10 mouse cellular contexts compared by ENCODE assay signal in the genomic region with DNA sequence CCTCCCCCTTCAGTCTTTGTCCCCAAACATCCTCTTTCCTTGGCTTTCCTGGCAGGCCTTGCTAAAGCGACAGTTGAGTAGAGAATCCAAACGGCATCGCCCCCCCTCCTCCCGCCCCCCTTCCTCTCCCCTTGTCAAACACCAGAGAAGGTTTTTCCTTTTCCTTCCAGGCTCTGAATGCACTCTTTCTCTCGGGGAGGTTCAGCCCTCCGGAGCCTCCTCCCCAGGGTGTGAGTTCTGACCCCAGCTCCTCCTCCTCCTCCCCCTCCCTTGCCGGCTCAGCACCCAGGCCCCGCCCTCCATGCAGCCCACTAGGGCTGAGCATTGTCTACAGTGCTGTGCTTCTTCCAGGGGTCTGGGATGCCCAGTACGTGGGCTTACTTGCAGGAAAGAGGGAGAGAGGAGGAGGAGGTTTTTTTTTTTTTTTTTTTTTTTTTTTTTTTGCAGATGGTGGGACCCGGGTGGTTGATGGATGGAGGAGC. TPM values are rescaled to one million over a fixed set of nuclear protein-coding genes. Genes with fewer than 3 reads are reported as not detected.
DNase-seq lines count a peak whose midpoint lies in the region; ATAC-seq and TF ChIP-seq lines count a peak whose summit lies in the region.
"Had no signal": no experiment of that assay in that cellular context is flagged by ENCODE, and none has a peak within 500 bp of the region (broad histone marks: within the 10 kb centered on the region; RNA-seq: fewer than 3 reads in every experiment).

No protein-coding gene starts in this region.

- TF ChIP-seq EP300 in heart, postnatal 0 days (IDR thresholded peaks at IDR 0.05; ENCODE audit: low read depth), result no peak

- peak; percentile 50 for DNase-seq in heart, postnatal 0 days (ENCODE audit: low spot score)
- no peak for DNase-seq in heart, adult 9 months (ENCODE audit: low spot score in 2 of 2)
- peak; percentile 48 for DNase-seq in heart, postnatal 4 days
- peak; percentile 78 to 85 for DNase-seq in kidney, postnatal 4 days
- DNase-seq in right cerebral cortex, postnatal 25 days, result no peak
- no peak for DNase-seq in cerebellum, adult 11 months
- DNase-seq: cerebellum, postnatal 25 days had no signal

- no peaks in the 10 kb centered on the region for H3K36me3 ChIP-seq in heart, postnatal 0 days (replicated peaks; ENCODE audit: control insufficient read depth, insufficient read depth, low read length)
- no peaks in the 10 kb centered on the region for H3K36me3 ChIP-seq in neural tube, embryonic 15.5 days

- WGBS in heart, postnatal 0 days, result 13% methylated on average over 10 of the region's 10 CpGs
- 4% methylated on average over 9 of the region's 10 CpGs for WGBS in neural tube, embryonic 15.5 days

- 0 out of 2 replicates have a peak overlapping the region, but pooled peaks have one; percentile 1 for H3K4me3 ChIP-seq in heart, postnatal 0 days (ENCODE audit: low read depth, low read length)
- H3K4me3 ChIP-seq in neural tube, embryonic 15.5 days (replicated peaks), result no peak overlapping the region

- no peaks in the 10 kb centered on the region for H3K27me3 ChIP-seq in heart, postnatal 0 days (ENCODE audit: control insufficient read depth, insufficient read depth, low read length)
- peaks cover 28% of the 10 kb centered on the region for H3K27me3 ChIP-seq in neural tube, embryonic 15.5 days (replicated peaks)

- H3K4me2 ChIP-seq in heart, postnatal 0 days (ENCODE audit: low read depth, low read length), result peak overlapping the region; percentile 31
- H3K4me2 ChIP-seq in neural tube, embryonic 15.5 days, result peak overlapping the region; percentile 3; the same call in 1 of the 2 replicates

- no peak for ATAC-seq in heart, postnatal 0 days (ENCODE audit: insufficient read depth, low read depth)
- peak; percentile 67; the same call in 1 of the 2 replicates for ATAC-seq in neural tube, embryonic 15.5 days (ENCODE audit: low FRiP score)
- no peak for ATAC-seq in megakaryocyte, adult 5-6 weeks (ENCODE audit: poor library complexity, severe bottlenecking)
- ATAC-seq: CD4-positive, CD25-positive, alpha-beta regulatory T cell, adult 4 months had no signal

- no peaks in the 10 kb centered on the region for H3K9me3 ChIP-seq in heart, postnatal 0 days (replicated peaks; ENCODE audit: control insufficient read depth, low read length)
- no peaks in the 10 kb centered on the region for H3K9me3 ChIP-seq in neural tube, embryonic 15.5 days (replicated peaks)

- H3K27ac ChIP-seq in heart, postnatal 0 days (ENCODE audit: low read depth), result 0 out of 2 replicates have a peak overlapping the region, but pooled peaks have one; percentile 1
- H3K27ac ChIP-seq in neural tube, embryonic 15.5 days (replicated peaks), result peak overlapping the region; percentile 46; the same call in 1 of the 2 replicates

- 0 out of 2 replicates have a peak overlapping the region, but pooled peaks have one; percentile 15 for H3K9ac ChIP-seq in heart, postnatal 0 days (replicated peaks; ENCODE audit: low read depth, low read length)
- no peak overlapping the region for H3K9ac ChIP-seq in neural tube, embryonic 15.5 days (replicated peaks)

- TF ChIP-seq CTCF in heart, postnatal 0 days (IDR thresholded peaks at IDR 0.05; ENCODE audit: low read depth), result no peak

- peaks cover 29% of the 10 kb centered on the region for H3K4me1 ChIP-seq in heart, postnatal 0 days (ENCODE audit: control insufficient read depth, insufficient read depth)
- peaks cover 28% of the 10 kb centered on the region for H3K4me1 ChIP-seq in neural tube, embryonic 15.5 days

RNA-seq across cellular contexts. Expression of a gene that starts 2.9 kb away (rescaled TPM):
- total RNA-seq in heart, postnatal 0 days (2014; rRNA removed; ENCODE audit: low replicate concordance), result 23.2 and 31.4 TPM in 2 replicates
- polyA plus RNA-seq in heart, postnatal 0 days (2015; fragmentation: Nextera tagmentation; extraction: Ambion mirVana), result 15.5 and 16.8 TPM in 2 replicates
- total RNA-seq in heart, postnatal 4 days (2021), result 10 to 100 TPM; 24.1 to 27.0 TPM
- polyA plus RNA-seq in neural tube, embryonic 15.5 days (2015; fragmentation: Nextera tagmentation; extraction: Ambion mirVana), result 7.3 and 9.4 TPM in 2 replicates
- total RNA-seq in megakaryocyte, adult 5-6 weeks (2015), result not detected in 2 replicates
- total RNA-seq in megakaryocyte, adult 5-6 weeks (2017), result 0.28 TPM in 1 of 2 replicates, not detected in the other

RNA-seq across cellular contexts. Expression of a gene that starts 9.1 kb away (rescaled TPM):
- total RNA-seq in heart, postnatal 0 days (2014; rRNA removed; ENCODE audit: low replicate concordance), result 35.7 and 46.0 TPM in 2 replicates
- 15.9 and 18.2 TPM in 2 replicates for polyA plus RNA-seq in heart, postnatal 0 days (2015; fragmentation: Nextera tagmentation; extraction: Ambion mirVana)
- total RNA-seq in heart, postnatal 4 days (2021), result 10 to 100 TPM; 19.6 to 20.5 TPM
- 7.4 and 9.6 TPM in 2 replicates for polyA plus RNA-seq in neural tube, embryonic 15.5 days (2015; fragmentation: Nextera tagmentation; extraction: Ambion mirVana)
- 2.1 and 3.3 TPM in 2 replicates for total RNA-seq in megakaryocyte, adult 5-6 weeks (2015)
- total RNA-seq in megakaryocyte, adult 5-6 weeks (2017), result 2.2 and 2.7 TPM in 2 replicates

RNA-seq across cellular contexts. Expression of a gene that starts 23.1 kb away (rescaled TPM):
- total RNA-seq in heart, postnatal 0 days (2014; rRNA removed; ENCODE audit: low replicate concordance), result 4.2 TPM in 1 of 2 replicates, not detected in the other
- 0.26 TPM in 1 of 2 replicates, not detected in the other for polyA plus RNA-seq in heart, postnatal 0 days (2015; fragmentation: Nextera tagmentation; extraction: Ambion mirVana)
- total RNA-seq in heart, postnatal 4 days (2021), result not detected
- polyA plus RNA-seq in neural tube, embryonic 15.5 days (2015; fragmentation: Nextera tagmentation; extraction: Ambion mirVana), result 2.2 and 2.9 TPM in 2 replicates
- not detected in 2 replicates for total RNA-seq in megakaryocyte, adult 5-6 weeks (2015)
- not detected in 2 replicates for total RNA-seq in megakaryocyte, adult 5-6 weeks (2017)
- polyA plus RNA-seq: CD4-positive, CD25-positive, alpha-beta regulatory T cell, adult 4 months had no signal

RNA-seq across cellular contexts. Expression of a gene that starts 25.8 kb away (rescaled TPM):
- total RNA-seq in heart, postnatal 0 days (2014; rRNA removed; ENCODE audit: low replicate concordance), result 293 and 299 TPM in 2 replicates
- 455 and 518 TPM in 2 replicates for polyA plus RNA-seq in heart, postnatal 0 days (2015; fragmentation: Nextera tagmentation; extraction: Ambion mirVana)
- total RNA-seq in heart, postnatal 4 days (2021), result 100 to 1,000 TPM; 163 to 192 TPM
- polyA plus RNA-seq in neural tube, embryonic 15.5 days (2015; fragmentation: Nextera tagmentation; extraction: Ambion mirVana), result 1.4 and 1.7 TPM in 2 replicates
- total RNA-seq in megakaryocyte, adult 5-6 weeks (2015), result not detected in 2 replicates
- not detected in 2 replicates for total RNA-seq in megakaryocyte, adult 5-6 weeks (2017)
- polyA plus RNA-seq: CD4-positive, CD25-positive, alpha-beta regulatory T cell, adult 4 months had no signal

RNA-seq across cellular contexts. Expression of a gene that starts 29.4 kb away (rescaled TPM):
- 20.6 and 26.5 TPM in 2 replicates for total RNA-seq in heart, postnatal 0 days (2014; rRNA removed; ENCODE audit: low replicate concordance)
- 104 and 113 TPM in 2 replicates for polyA plus RNA-seq in heart, postnatal 0 days (2015; fragmentation: Nextera tagmentation; extraction: Ambion mirVana)
- 10 to 100 TPM; 46.9 to 49.0 TPM for total RNA-seq in heart, postnatal 4 days (2021)
- 243 and 278 TPM in 2 replicates for polyA plus RNA-seq in neural tube, embryonic 15.5 days (2015; fragmentation: Nextera tagmentation; extraction: Ambion mirVana)
- total RNA-seq in megakaryocyte, adult 5-6 weeks (2015), result 56.6 and 65.4 TPM in 2 replicates
- total RNA-seq in megakaryocyte, adult 5-6 weeks (2017), result 31.5 and 38.0 TPM in 2 replicates

Comparison
In these comparisons a context has a peak if more than half of its experiments do, and no peak if none do; other contexts are left out.
1. DNase-seq: peak in heart, postnatal 0 days (single experiment), heart, postnatal 4 days (single experiment) and kidney, postnatal 4 days (2 of 2); none in heart, adult 9 months (0 of 2), right cerebral cortex, postnatal 25 days (single experiment) and cerebellum, adult 11 months (single experiment).
2. RNA of a gene that starts 2.9 kb away (total RNA-seq): 24.1 to 27.0 TPM in heart, postnatal 4 days and 23.2 to 31.4 TPM in heart, postnatal 0 days; 0.28 TPM in megakaryocyte, adult 5-6 weeks; every median in the first group is over 10 times any median in the second.